Mouse (Mus musculus): Measurements from ENCODE around the gene Myh9. TPM values are rescaled to one million over a fixed set of nuclear protein-coding genes. Genes with fewer than 3 reads are reported as not detected.
A peak's percentile ranks its signal among the peaks of the same experiment; 100 is the strongest.
"Not testable (repeated sequence)": the region's sequence is repeated elsewhere in the genome, so short reads cannot be mapped to it uniquely, and the experiment has no call there.

Myh9 gene
- total RNA-seq, 2 experiments from 2014 or later: 70.3 to 73.8 TPM

- DNase-seq (ENCODE audit: low spot score in 2 of 2): no peak
- intact Hi-C loops (cut with DNase I): no loop called here
Measured at GRCm38 (mm10) chr15:77873564-77873963, 31.6 kb upstream of the Myh9 start.

GRCm38 (mm10) chr15:77872996-77873395 lies 31.0 kb upstream of the Myh9 start:
- no peak for DNase-seq (ENCODE audit: low spot score in 2 of 2)
- intact Hi-C loops (cut with DNase I): no loop called here

- intact Hi-C loops (cut with DNase I): no loop called here
- DNase-seq (ENCODE audit: low spot score in 2 of 2): no peak
Measured at GRCm38 (mm10) chr15:77868340-77868739, 26.4 kb upstream of the Myh9 start.

GRCm38 (mm10) chr15:77867231-77867968 lies 25.4 kb upstream of the Myh9 start:
- intact Hi-C loops (cut with DNase I); DNase-seq (ENCODE audit: low spot score in 2 of 2): not testable (repeated sequence)

DNA sequence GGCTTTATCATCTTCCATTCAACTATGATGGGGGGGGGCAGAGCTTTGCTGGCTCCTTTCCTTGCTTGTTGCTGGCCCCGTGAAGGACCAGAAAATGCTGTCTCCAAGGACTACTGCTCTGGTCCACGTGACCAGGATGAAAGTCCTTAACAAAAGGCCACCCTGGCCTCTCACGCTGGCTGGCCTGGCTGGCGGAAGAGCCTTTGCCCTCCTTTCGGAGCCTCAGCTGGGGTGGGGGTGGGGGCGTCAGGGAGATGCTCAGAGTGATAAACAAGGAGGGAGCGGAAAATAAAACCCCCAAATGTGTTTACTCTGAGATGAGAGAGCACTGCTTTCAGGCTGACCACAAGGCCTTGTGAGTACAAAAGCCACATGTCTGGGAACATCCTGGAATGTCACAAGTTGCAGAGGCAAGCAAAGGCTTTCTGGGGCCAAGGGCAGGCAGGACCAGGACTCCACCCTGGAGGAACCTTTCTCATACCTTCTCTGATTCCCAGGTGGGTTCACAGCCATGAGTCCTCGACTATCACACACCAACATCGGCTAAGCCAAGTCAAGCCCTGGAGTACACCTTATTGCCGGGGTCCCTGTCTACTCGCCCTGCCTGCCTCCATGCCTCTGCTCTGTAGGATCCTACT lies 24.7 kb upstream of the Myh9 start:
- intact Hi-C loops (cut with DNase I): no loop called here
- no peak for DNase-seq (ENCODE audit: low spot score in 2 of 2)

- intact Hi-C loops (cut with DNase I): no loop called here
- no peak for DNase-seq (ENCODE audit: low spot score in 2 of 2)
Measured at GRCm38 (mm10) chr15:77864063-77864758, 22.2 kb upstream of the Myh9 start.

DNA sequence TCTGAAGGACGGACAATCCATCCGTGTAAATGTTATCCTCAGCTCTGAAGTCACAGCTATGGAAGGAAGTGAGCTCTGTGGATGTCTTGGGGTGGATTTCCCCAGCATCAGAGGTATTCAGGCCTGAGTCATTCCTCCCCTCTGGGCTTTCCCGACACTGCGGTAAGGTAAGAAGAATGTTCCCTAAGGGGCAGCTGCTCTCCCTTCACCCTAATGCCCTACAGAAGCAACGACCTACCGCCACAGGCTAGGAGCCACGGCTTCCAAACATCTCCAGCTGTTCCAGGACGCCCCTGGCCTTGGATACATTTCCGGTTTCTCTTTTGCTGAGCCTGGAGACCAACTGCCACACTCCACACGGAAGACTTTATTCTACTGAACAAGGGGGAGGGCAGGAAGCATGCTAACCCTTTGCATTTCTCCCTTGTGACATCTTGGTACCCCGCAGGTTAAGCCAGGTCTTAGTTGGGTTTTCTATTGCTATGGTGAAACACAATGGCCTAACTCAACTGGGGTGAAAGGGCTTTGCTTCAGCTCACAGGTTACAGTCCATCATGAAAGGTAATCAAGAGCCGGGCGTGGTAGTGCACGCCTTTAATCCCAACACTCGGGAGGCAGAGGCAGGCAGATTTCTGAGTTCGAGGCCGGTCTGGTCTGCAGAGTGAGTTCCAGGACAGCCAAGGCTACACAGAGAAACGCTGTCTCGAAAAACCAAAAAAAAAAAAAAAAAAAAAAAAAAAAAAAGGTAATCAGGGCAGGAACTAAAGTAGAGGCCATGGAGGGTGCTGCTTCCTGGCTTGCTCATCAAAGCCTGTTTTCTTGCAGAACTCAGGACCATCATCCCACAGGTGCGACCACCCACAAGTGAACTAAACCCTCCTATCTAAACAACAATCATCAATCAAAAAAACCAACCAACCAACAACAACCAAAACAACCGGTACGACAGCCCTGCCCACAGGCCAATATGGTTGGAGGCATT lies 21.3 kb upstream of the Myh9 start:
- DNase-seq (ENCODE audit: low spot score in 2 of 2): no peak
- intact Hi-C loops (cut with DNase I): no loop called here

GRCm38 (mm10) chr15:77860081-77860665 lies 18.2 kb upstream of the Myh9 start:
- peak in 1 of 2 experiments; percentile 66 for DNase-seq (ENCODE audit: low spot score in 2 of 2)
- intact Hi-C loops (cut with DNase I): no loop called here

GRCm38 (mm10) chr15:77857662-77858156 lies 15.7 kb upstream of the Myh9 start:
- DNase-seq (ENCODE audit: low spot score in 2 of 2): peak; percentile 44 to 65
- intact Hi-C loops (cut with DNase I): no loop called here

DNA sequence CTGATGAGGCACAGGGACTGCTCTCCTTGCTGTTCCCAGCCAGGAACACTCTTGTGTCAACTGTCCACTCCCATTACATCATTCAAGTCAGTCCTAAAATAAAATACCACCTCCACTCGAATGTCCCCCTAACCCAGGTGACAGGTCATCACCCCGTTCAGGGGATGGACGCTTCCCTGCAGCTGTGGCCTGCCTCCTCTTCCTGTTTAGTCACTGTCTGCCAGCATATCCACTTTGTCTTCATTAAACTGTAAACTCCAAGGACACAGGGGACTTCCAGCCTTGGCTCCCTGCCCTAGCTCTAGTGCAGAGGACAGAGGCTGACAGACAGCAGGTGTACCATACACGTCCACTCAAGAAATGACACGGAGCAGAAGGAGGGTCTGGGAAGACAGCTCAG lies 14.6 kb upstream of the Myh9 start:
- DNase-seq (ENCODE audit: low spot score in 2 of 2): no peak
- intact Hi-C loops (cut with DNase I): no loop called here

- intact Hi-C loops (cut with DNase I): no loop called here
Measured at GRCm38 (mm10) chr15:77855301-77855700, 13.3 kb upstream of the Myh9 start.

DNA sequence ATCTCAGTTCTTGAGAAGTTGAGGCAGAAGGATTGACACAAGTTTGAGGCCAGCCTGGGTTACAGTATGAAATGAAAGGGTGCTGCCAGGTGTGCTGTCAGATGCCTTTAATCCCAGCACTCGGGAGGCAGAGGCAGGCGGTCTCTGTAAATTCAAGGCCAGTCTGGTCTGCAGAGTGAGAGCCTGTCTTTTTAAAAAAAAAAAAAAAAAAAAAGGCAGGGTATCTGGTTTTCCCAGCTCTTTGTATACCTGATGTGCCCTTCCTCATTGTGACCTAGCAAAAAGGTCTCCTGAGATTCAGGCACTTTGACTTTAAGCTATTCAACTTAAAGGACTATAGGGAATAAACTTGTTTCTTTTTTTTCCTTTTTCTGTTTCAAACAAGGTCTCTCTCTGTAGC lies 10.0 kb upstream of the Myh9 start:
- no peak for DNase-seq (ENCODE audit: low spot score in 2 of 2)
- intact Hi-C loops (cut with DNase I): no loop called here

More at GRCm38 (mm10) chr15:77855301-77855700, 13.3 kb upstream of the Myh9 start:
- DNase-seq (ENCODE audit: low spot score in 2 of 2): no peak

DNA sequence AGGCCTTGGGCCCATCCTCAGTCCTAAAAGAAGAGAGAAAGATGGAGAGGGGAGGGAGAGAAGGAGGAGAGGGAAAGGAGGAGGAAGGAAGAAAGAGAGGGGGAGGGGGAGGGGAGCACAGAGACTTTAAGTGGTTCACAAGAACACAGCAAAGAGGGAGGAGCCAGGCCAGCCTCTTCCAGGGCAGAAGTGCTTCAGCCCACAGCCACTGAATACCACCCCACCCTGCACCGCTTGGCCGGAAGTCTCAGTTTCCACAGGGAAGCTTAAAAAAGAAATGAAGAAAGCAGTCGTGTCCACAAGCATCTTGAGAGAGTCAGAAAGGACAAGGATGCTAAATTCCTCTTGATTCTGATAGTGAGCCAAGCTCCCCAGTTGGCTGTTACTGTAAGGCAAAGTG lies 9.2 kb upstream of the Myh9 start:
- intact Hi-C loops (cut with DNase I): no loop called here
- DNase-seq (ENCODE audit: low spot score in 2 of 2): no peak

DNA sequence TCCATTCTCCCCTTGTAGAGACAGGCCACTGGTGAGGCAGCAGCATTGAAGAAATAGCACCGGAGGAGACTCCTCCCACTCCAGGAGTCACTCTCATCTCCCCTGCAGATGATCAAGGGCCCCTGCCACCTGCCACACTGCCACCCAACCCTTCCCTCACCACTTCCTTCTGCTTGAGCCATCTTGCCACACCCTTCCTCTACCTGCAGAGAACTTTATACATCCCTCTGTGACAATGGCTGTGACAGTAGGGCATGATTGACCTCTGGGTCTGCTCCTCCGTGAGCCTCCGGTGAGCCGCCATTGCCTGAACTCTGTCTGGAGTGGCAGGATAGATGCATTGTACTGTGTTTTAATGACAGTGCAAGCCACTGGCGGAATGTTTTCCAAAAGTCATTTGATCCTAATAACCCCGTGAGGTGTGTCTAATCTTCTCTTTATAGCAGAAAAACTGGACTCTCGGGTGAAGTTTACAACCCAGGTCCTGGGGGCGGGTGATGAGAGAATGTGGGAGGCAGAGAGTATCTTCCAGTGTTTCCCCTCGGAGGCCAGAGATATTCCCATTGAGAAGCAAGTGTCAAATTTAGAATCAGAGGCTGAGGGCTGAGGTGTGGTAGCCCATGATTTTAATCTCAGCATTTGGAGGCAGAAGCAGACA lies 7.7 kb upstream of the Myh9 start:
- intact Hi-C loops (cut with DNase I): no loop called here
- DNase-seq (ENCODE audit: low spot score in 2 of 2): no peak

GRCm38 (mm10) chr15:77849039-77849436 lies 7.1 kb upstream of the Myh9 start:
- DNase-seq (ENCODE audit: low spot score in 2 of 2): no peak

GRCm38 (mm10) chr15:77848415-77849038 lies 6.6 kb upstream of the Myh9 start:
- no peak for DNase-seq (ENCODE audit: low spot score in 2 of 2)
- intact Hi-C loops (cut with DNase I): no loop called here

More at GRCm38 (mm10) chr15:77849039-77849436, 7.1 kb upstream of the Myh9 start:
- intact Hi-C loops (cut with DNase I): no loop called here

DNA sequence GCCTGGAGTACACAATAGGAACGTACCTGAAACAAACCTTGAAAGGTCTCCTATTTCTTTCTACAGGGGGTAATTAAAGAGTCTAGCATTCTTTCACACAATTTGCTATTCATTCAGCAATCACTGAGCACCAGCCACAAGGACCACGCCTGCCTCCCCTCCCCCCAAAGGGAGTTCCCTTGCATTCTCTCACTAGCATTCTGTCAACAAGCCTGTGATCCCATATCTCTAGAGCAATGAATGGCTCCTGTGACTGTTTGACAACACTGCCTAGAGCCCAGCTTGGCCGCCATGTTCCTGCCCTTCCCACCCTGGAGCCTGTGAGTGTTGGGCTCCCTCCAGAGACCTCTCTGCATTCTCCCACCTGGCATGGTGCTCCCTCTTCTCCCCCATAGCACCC lies 5.9 kb upstream of the Myh9 start:
- DNase-seq (ENCODE audit: low spot score in 2 of 2): no peak
- intact Hi-C loops (cut with DNase I): no loop called here

- no peak for DNase-seq (ENCODE audit: low spot score in 2 of 2)
- intact Hi-C loops (cut with DNase I): no loop called here
Measured at GRCm38 (mm10) chr15:77847108-77847507, 5.1 kb upstream of the Myh9 start.
